Mouse (Mus musculus): ENCODE measurements around the gene Rtn1. TPM values are rescaled to one million over a fixed set of nuclear protein-coding genes. Genes with fewer than 3 reads are reported as not detected.

Gene Rtn1
- polyA plus RNA-seq (2016; fragmentation: Nextera tagmentation; extraction: Ambion mirVana) = 1.2 TPM in 2 replicates

GRCm38 (mm10) chr12:72408954-72409353 lies at the start of gene Rtn1:
Gene Rtn1, minus strand, starts transcription at chr12:72409054.
- Histone ChIP-seq H3K36me3 (no peaks in the 10 kb centered on the region), H3K4me2 (peak within 1 kb of the TSS; percentile 73), H3K4me3 (peak within 1 kb of the TSS; percentile 54), H3K9me3 (replicated peaks) (no peaks in the 10 kb centered on the region), H3K9ac (no peak within 1 kb of the TSS), H3K27me3 (replicated peaks) (peaks cover 43% of the 10 kb centered on the region), H3K4me1 (peaks cover 11% of the 10 kb centered on the region; the same call in 1 of the 2 replicates), H3K27ac (no peak within 1 kb of the TSS)
- 38% methylated on average over 6 of the region's 6 CpGs for WGBS (ENCODE audit: insufficient replicate concordance)
- no peak for ATAC-seq

DNA sequence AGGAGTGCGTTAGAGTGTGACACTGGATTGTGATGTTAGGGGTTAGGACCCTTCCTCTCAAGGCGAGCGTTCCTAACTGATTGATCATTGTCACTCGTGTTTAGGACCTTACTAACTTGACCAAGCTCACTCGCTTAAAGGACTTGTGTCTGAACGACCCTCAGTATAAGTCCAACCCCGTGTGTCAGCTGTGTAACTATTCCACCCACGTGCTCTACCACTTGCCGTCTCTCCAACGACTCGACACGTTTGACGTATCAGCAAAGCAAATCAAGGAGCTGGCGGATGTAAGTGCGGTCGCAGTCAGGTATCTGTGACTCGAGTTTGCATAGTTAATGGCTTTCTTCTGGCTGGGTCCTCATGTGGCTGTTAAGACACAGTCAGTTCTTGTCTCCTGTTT lies 45.1 kb upstream of the Rtn1 start:
- no peaks in the 10 kb centered on the region for H3K36me3 ChIP-seq
- no peaks in the 10 kb centered on the region for H3K27me3 ChIP-seq (replicated peaks)
- no peak overlapping the region for H3K27ac ChIP-seq
- no peak overlapping the region for H3K9ac ChIP-seq
- no peak for ATAC-seq
- no peaks in the 10 kb centered on the region for H3K4me1 ChIP-seq
- H3K4me3 ChIP-seq = no peak overlapping the region
- H3K9me3 ChIP-seq (replicated peaks) = no peaks in the 10 kb centered on the region
- 65% methylated on average over 17 of the region's 17 CpGs for WGBS (ENCODE audit: insufficient replicate concordance)
- no peak overlapping the region for H3K4me2 ChIP-seq

DNA sequence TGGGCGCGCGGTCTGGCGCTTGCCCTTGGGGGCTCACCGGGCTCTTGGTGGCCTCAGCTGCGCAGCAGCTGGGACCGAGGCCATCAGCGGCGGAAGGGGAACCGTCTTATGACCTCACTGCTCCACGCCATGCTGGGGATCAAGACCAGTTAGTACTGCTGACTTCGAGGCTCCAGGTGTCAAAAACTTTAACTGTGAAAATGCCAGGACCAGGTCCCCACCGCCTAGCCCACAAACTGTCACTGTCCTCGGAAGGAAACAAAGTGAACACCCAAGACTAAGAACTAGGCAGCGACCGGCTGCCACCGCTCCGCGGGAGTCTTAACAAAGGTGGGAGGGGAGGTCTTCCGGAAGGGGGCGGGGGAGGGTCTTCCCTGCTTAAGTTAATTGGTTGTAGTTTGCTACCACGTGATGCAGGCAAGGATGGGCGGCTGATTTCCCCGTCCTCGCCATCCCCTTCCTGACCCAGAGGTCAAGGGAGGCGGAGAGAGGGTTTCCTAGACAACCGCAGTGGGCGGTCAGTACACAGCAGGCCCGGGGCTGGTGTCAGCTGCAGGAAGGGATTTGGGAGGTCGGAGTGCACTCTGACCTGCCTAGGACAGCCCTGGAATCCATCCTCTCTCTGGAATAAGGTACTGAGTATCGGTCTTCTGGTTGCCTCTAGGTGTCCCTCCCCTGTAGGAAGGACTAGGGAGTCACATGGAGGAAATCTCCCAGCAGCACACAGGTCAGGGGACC lies 33.2 kb upstream of the Rtn1 start, which contains the start of gene Lrrc9:
Lrrc9 (plus strand) TSS at position 28 of the 738 bp plus-strand sequence.
- no peaks in the 10 kb centered on the region for H3K36me3 ChIP-seq
- ATAC-seq = peak; percentile 86
- H3K4me2 ChIP-seq = peak within 1 kb of the TSS; percentile 65
- H3K4me3 ChIP-seq = peak within 1 kb of the TSS; percentile 43
- no peak within 1 kb of the TSS for H3K27ac ChIP-seq
- peaks cover 5% of the 10 kb centered on the region; the same call in 1 of the 2 replicates for H3K4me1 ChIP-seq
- 2% methylated on average over 31 of the region's 31 CpGs for WGBS (ENCODE audit: insufficient replicate concordance)
- H3K9ac ChIP-seq = no peak within 1 kb of the TSS
- H3K9me3 ChIP-seq (replicated peaks) = no peaks in the 10 kb centered on the region
- H3K27me3 ChIP-seq (replicated peaks) = no peaks in the 10 kb centered on the region

GRCm38 (mm10) chr12:72438961-72439480 lies 30.2 kb upstream of the Rtn1 start:
- whole genome bisulfite sequencing (ENCODE audit: insufficient replicate concordance) = 66% methylated on average over 6 of the region's 6 CpGs
- Histone ChIP-seq H3K4me3 (no peak overlapping the region), H3K9me3 (replicated peaks) (no peaks in the 10 kb centered on the region)

DNA sequence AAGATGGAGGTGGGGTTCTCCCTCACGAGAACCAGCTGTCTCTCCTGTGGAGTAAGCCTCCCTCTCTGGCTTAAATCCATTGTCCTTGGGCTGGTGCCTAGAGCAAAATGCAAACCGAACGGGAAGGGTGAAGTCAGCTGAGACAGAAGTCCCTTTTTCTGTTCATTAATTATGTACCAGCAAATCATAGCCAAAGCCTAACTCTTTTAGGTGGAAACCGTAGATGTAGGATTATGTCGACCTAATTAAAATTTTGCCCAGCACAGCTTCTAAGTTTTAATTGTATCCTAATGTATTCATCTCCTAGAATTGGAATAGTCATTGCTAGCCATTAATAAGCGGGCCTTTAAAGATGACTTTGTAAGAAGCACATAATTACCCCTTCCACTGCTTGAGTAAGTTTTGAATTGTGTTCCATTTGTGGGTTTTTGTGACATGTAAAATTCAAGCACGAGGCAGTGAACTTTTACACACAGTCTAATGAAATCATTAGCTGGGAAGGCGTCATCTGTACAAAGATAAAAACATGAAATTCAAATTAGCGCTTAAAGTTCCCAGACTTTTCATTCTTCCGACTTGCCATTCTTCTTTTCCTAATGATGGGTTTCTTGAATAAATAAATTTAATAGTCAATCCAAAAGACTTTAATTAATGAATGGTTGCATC lies 29.0 kb upstream of the Rtn1 start:
- H3K4me2 ChIP-seq = no peak overlapping the region

More at GRCm38 (mm10) chr12:72438961-72439480, 30.2 kb upstream of the Rtn1 start:
- Histone ChIP-seq H3K4me1 (peaks cover 5% of the 10 kb centered on the region; the same call in 1 of the 2 replicates), H3K27me3 (replicated peaks) (no peaks in the 10 kb centered on the region), H3K36me3 (no peaks in the 10 kb centered on the region), H3K4me2 (no peak overlapping the region), H3K9ac (no peak overlapping the region), H3K27ac (no peak overlapping the region)
- no peak for ATAC-seq

GRCm38 (mm10) chr12:72433241-72433865 lies 24.5 kb upstream of the Rtn1 start:
- Histone ChIP-seq H3K9me3 (replicated peaks) (no peaks in the 10 kb centered on the region), H3K36me3 (no peaks in the 10 kb centered on the region), H3K27ac (no peak overlapping the region), H3K4me1 (no peaks in the 10 kb centered on the region), H3K9ac (no peak overlapping the region), H3K4me2 (no peak overlapping the region), H3K27me3 (replicated peaks) (no peaks in the 10 kb centered on the region), H3K4me3 (no peak overlapping the region)
- ATAC-seq = no peak
- WGBS (ENCODE audit: insufficient replicate concordance) = 58% methylated on average over 9 of the region's 9 CpGs

More for the DNA sequence above, 29.0 kb upstream of the Rtn1 start:
- Histone ChIP-seq H3K9ac (no peak overlapping the region), H3K27me3 (replicated peaks) (no peaks in the 10 kb centered on the region), H3K9me3 (replicated peaks) (no peaks in the 10 kb centered on the region), H3K4me3 (no peak overlapping the region), H3K27ac (no peak overlapping the region), H3K36me3 (no peaks in the 10 kb centered on the region), H3K4me1 (peaks cover 5% of the 10 kb centered on the region; the same call in 1 of the 2 replicates)
- WGBS (ENCODE audit: insufficient replicate concordance) = 64% methylated on average over 10 of the region's 10 CpGs
- no peak for ATAC-seq

- WGBS (ENCODE audit: insufficient replicate concordance) = 57% methylated on average over 4 of the region's 4 CpGs
Measured at GRCm38 (mm10) chr12:72432209-72432608, 23.4 kb upstream of the Rtn1 start.

GRCm38 (mm10) chr12:72427722-72428126 lies 18.9 kb upstream of the Rtn1 start:
- Histone ChIP-seq H3K4me1 (no peaks in the 10 kb centered on the region), H3K27ac (no peak overlapping the region), H3K4me2 (no peak overlapping the region), H3K27me3 (replicated peaks) (no peaks in the 10 kb centered on the region), H3K9me3 (replicated peaks) (no peaks in the 10 kb centered on the region), H3K4me3 (no peak overlapping the region), H3K36me3 (no peaks in the 10 kb centered on the region), H3K9ac (no peak overlapping the region)
- 27% methylated on average over 11 of the region's 11 CpGs for WGBS (ENCODE audit: insufficient replicate concordance)
- peak; percentile 37; the same call in 1 of the 2 replicates for ATAC-seq

More at GRCm38 (mm10) chr12:72432209-72432608, 23.4 kb upstream of the Rtn1 start:
- Histone ChIP-seq H3K4me3 (no peak overlapping the region), H3K4me2 (no peak overlapping the region), H3K36me3 (no peaks in the 10 kb centered on the region), H3K9me3 (replicated peaks) (no peaks in the 10 kb centered on the region), H3K4me1 (no peaks in the 10 kb centered on the region), H3K27ac (no peak overlapping the region), H3K9ac (no peak overlapping the region), H3K27me3 (replicated peaks) (no peaks in the 10 kb centered on the region)
- no peak for ATAC-seq

DNA sequence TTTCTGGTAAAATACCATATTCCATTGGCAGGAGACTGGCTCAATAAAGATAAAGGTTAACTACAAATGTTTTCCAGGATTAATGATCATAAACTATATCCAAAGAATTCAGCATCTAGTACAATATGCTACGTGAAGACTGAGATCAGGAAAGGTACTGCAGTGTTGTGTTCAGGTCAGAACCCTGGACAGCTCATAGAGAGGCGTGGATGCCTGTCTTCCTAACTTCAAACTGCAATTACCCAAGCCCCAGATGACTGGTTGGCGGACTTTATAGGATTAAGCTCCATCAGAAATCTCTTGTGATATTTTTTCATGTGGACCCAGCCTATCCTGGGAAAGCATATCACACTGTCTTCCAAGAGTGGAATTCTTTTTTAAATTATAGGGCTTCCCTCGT lies 13.8 kb upstream of the Rtn1 start:
- ATAC-seq = no peak
- H3K27me3 ChIP-seq (replicated peaks) = no peaks in the 10 kb centered on the region
- no peaks in the 10 kb centered on the region for H3K4me1 ChIP-seq
- WGBS (ENCODE audit: insufficient replicate concordance) = 33% methylated on average over 4 of the region's 4 CpGs
- H3K9ac ChIP-seq = no peak overlapping the region
- H3K9me3 ChIP-seq (replicated peaks) = no peaks in the 10 kb centered on the region
- H3K27ac ChIP-seq = no peak overlapping the region
- H3K36me3 ChIP-seq = no peaks in the 10 kb centered on the region
- H3K4me3 ChIP-seq = no peak overlapping the region
- no peak overlapping the region for H3K4me2 ChIP-seq

DNA sequence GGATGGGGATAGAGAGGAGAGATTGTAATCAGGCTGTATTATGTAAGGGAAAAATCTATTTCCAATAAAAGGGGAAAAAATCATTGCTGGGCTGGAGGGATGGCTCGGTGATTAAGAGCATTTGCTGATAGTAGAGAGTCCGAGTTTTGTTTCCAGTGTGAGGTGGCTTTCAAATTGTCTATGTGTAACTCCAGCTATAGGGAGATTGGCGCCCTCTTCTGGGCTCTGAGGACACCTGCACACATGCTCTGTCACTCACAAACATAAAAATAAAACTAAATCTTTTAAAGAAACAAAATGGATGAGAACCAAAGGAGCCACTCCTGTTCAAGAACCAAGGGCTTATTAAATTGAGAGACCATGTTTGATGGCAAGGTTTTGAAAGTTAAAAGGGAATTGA lies 8.9 kb upstream of the Rtn1 start:
- WGBS (ENCODE audit: insufficient replicate concordance) = 22% methylated on average over 3 of the region's 3 CpGs
- Histone ChIP-seq H3K27ac (no peak overlapping the region), H3K27me3 (replicated peaks) (no peaks in the 10 kb centered on the region), H3K4me1 (no peaks in the 10 kb centered on the region), H3K9me3 (replicated peaks) (no peaks in the 10 kb centered on the region), H3K4me2 (no peak overlapping the region), H3K9ac (no peak overlapping the region), H3K36me3 (no peaks in the 10 kb centered on the region), H3K4me3 (no peak overlapping the region)
- no peak for ATAC-seq

DNA sequence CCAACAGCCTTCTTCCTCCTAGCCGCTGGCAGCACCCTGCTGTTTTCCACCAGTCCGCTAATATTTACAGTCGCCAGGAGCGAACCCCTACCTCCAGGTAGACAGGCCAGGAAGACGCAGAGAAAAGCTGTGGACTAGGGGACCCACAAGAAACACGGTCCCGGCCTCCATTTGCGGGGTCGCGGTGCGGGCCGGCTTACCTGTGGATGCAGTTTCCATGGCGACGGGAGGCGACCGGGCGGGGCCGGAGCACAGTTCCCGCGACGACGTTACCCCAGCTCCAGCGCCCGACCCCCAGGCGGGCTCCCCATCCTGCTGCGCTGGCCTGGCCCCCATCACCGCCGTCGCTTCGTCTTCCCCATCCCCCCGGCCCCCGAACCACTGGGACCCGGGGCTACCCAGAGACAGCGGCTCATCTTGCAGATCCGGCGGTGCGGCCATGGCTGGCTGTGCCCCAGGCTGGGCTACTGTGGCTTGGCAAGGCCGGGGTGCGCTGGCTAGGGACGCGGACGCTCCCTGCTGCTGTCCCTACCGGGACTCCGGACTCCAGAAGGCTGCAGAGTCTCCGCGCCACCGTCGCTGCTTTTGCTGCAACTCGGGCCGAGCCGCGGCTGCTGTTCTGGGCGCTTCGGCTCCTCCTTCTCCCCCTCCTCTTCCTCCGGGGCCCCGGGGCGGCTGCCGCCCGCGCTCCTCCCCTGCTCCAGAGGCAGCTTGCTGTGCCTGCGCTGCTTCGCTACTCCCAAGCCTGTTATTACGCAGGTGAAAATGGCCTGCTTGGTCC lies 553 bp downstream of the Rtn1 start:
- no peaks in the 10 kb centered on the region for H3K36me3 ChIP-seq
- no peak overlapping the region for H3K27ac ChIP-seq
- H3K4me2 ChIP-seq = peak overlapping the region; percentile 73
- no peak overlapping the region for H3K9ac ChIP-seq
- H3K9me3 ChIP-seq (replicated peaks) = no peaks in the 10 kb centered on the region
- ATAC-seq = 0 out of 2 replicates have a peak, but pooled peaks have one; percentile 21
- H3K27me3 ChIP-seq (replicated peaks) = peaks cover 43% of the 10 kb centered on the region
- 1% methylated on average over 48 of the region's 63 CpGs for WGBS (ENCODE audit: insufficient replicate concordance)
- H3K4me1 ChIP-seq = peaks cover 11% of the 10 kb centered on the region; the same call in 1 of the 2 replicates
- H3K4me3 ChIP-seq = peak overlapping the region; percentile 54

Measured in liver, embryonic 12.5 days (tissue).